Mouse (Mus musculus): ENCODE data around the gene Med19. TPM values are rescaled to one million over a fixed set of nuclear protein-coding genes. Genes with fewer than 3 reads are reported as not detected.
A peak's percentile ranks its signal among the peaks of the same experiment; 100 is the strongest.
"Not testable (repeated sequence)": the region's sequence is repeated elsewhere in the genome, so short reads cannot be mapped to it uniquely, and the experiment has no call there.

Med19 gene
- polyA plus RNA-seq, 1 experiment from 2014 or later: 38.5 TPM

DNA sequence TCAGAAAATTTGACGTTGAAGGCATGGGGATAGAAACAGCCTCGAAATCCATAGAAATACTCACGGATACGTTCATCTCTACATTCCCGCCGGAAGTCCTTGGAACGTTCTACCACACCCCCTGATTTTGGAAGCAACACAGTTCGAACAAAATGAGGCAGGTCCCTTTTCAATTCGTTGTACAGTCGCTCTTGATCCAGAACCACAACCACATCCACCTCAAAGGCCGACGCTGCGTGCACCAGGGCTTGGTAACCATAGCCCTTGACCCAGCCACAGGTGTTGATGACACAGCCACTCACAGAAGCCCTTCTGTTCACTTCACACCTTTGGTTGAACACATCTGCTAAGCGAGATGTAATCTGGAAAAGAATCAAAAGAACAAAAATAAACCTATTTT lies 45.7 kb downstream of the Med19 start:
- no peaks in the 10 kb centered on the region for H3K27me3 ChIP-seq
- no peak overlapping the region for H3K9ac ChIP-seq
- ATAC-seq (ENCODE audit: insufficient number of reproducible peaks, insufficient read depth, low FRiP score, low TSS enrichment, low read depth): no peak
- no peak overlapping the region for H3K27ac ChIP-seq
- WGBS: 94% methylated on average over 14 of the region's 14 CpGs
- no peaks in the 10 kb centered on the region for H3K9me3 ChIP-seq
- H3K4me1 ChIP-seq: peaks cover 13% of the 10 kb centered on the region
- peaks cover 29% of the 10 kb centered on the region for H3K36me3 ChIP-seq
- no peak overlapping the region for H3K4me2 ChIP-seq
- no peak overlapping the region for H3K4me3 ChIP-seq

DNA sequence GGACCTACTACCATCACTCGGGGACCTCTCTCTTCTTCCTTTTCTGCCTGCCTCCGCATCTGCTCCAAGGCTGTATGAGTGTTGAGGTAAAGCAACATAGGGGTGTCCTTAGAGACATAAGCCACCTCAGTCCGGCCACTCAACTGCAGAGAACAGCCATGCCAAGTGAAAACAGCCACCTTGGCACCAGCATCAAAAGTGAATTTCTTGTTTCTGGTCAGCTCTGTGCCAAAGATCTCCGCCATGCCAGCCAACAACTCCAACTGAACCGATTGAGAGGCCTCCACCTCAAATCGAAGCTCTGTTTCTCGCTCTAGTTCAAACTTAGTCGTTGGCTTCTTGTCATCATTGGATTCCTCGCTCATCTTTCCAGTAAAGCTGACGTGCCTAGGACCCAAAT lies 47.6 kb downstream of the Med19 start:
- Histone ChIP-seq H3K27ac (no peak overlapping the region), H3K4me2 (peak overlapping the region; percentile 78), H3K36me3 (peaks cover 29% of the 10 kb centered on the region), H3K27me3 (no peaks in the 10 kb centered on the region), H3K9ac (peak overlapping the region; percentile 27; the same call in 1 of the 2 replicates), H3K4me3 (peak overlapping the region; percentile 63), H3K4me1 (peaks cover 13% of the 10 kb centered on the region), H3K9me3 (no peaks in the 10 kb centered on the region)
- ATAC-seq (ENCODE audit: insufficient number of reproducible peaks, insufficient read depth, low FRiP score, low TSS enrichment, low read depth): no peak
- 90% methylated on average over 10 of the region's 10 CpGs for WGBS

DNA sequence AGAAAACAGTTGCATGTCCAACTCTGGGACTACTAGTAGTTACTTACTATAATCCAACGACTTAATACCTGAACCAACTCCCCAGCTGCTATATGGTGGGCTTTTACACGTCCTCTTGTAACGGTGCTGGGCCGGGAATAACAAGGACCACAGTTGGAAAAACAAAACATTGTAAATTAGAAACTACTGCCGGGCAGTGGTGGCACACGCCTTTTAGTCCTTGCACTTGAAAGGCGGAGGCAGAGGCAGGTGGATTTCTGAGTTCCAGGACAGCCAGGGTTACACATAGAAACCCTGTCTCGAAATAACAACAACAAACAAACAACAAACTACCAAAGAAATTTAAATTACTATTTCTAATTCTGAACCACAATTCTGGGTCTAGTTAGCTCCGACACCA lies 48.5 kb downstream of the Med19 start:
- Histone ChIP-seq H3K4me1 (peaks cover 13% of the 10 kb centered on the region), H3K27ac (no peak overlapping the region; the same call in 1 of the 2 replicates), H3K9me3 (no peaks in the 10 kb centered on the region), H3K27me3 (no peaks in the 10 kb centered on the region), H3K4me3 (peak overlapping the region; percentile 63), H3K4me2 (peak overlapping the region; percentile 78), H3K9ac (peak overlapping the region; percentile 73), H3K36me3 (peaks cover 23% of the 10 kb centered on the region)
- 4% methylated on average over 9 of the region's 9 CpGs for WGBS
- ATAC-seq (ENCODE audit: insufficient number of reproducible peaks, insufficient read depth, low FRiP score, low TSS enrichment, low read depth): no peak

DNA sequence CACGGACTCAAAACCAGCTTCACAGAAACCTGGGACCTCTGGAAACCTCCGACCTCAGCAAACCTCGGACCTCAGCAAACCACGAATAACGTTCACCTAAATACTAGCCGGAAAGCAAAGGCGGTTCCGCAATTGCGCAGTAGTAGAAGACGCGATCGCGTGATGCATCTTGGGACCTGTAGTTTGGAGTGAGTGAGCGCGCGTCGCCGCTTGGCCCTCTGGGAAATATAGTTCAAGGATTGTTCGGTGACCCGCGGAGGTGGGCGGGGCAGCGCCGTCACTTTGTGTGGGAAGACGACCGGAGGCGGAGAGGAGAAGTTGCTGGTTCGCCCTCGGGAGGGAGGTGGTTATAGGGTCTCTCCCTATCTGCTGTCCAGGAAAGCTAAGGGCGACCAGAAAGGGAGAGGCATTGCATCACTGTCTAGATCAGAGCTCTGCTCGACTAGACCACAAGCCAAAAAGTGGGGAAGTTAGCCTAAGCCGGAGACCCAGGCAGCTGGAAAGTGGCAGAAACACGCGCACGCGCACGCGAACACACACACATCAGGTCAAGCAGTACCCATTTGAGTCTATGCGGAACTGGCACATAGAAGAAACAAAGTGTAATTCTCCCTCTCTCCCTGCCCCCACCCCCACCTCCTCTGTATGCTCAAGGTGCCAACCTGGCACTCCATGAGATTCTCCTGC lies 49.1 kb downstream of the Med19 start, which contains the start of gene Clp1:
Clp1 (minus strand) TSS at position 179 of the 687 bp plus-strand sequence.
- Histone ChIP-seq H3K9me3 (no peaks in the 10 kb centered on the region), H3K4me1 (peaks cover 13% of the 10 kb centered on the region), H3K27ac (peak within 1 kb of the TSS; percentile 84), H3K36me3 (peaks cover 22% of the 10 kb centered on the region), H3K4me2 (peak within 1 kb of the TSS; percentile 78), H3K4me3 (peak within 1 kb of the TSS; percentile 63), H3K27me3 (no peaks in the 10 kb centered on the region), H3K9ac (peak within 1 kb of the TSS; percentile 73)
- peak; percentile 95 for ATAC-seq (ENCODE audit: insufficient number of reproducible peaks, insufficient read depth, low FRiP score, low TSS enrichment, low read depth)
- WGBS: under 1% methylated on average over 39 of the region's 39 CpGs

DNA sequence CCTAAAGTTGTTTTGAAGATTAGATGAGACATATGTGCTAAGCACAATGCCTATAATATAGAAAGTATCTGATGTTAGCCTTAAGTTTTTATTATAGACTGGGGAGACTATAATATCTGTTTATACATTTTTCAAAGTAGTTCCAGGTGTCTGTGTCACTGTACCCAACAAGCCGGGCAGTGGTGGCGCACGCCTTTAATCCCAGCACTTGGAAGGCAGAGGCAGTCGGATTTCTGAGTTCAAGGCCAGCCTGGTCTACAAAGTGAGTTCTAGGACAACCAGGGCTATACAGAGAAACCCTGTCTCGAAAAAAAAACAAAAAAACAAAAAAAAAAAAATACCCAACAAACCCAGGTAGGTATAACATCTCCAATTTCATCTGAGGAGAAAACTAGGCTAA lies 50.0 kb downstream of the Med19 start:
- not testable (repeated sequence) for ATAC-seq (ENCODE audit: insufficient number of reproducible peaks, insufficient read depth, low FRiP score, low TSS enrichment, low read depth); H3K27me3 ChIP-seq; H3K9ac ChIP-seq; H3K4me3 ChIP-seq; H3K9me3 ChIP-seq; H3K4me2 ChIP-seq; H3K27ac ChIP-seq
- 77% methylated on average over 5 of the region's 5 CpGs for WGBS
- Histone ChIP-seq H3K36me3 (peaks cover 19% of the 10 kb centered on the region), H3K4me1 (peaks cover 13% of the 10 kb centered on the region)

DNA sequence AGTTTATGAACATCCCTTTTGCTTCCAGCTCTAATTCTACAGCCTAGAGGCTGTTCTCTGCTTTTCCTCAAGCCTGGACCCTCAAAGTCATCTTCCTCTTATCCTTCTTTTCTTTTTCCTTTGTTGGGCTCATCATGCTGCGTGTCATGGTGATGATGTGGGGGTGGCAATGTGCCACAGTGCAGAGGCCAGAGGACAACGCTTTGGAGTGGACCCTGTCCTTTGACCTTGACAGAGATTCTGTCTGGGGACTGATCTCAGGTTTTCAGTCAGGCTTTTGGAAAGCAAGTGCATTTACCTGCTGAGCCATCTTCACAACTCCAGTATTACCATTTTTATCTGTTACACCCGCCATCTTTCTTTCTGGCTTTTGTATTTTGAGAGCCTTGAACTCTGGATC lies 53.0 kb downstream of the Med19 start:
- no peak overlapping the region for H3K4me3 ChIP-seq
- no peak overlapping the region for H3K9ac ChIP-seq
- H3K4me1 ChIP-seq: peaks cover 34% of the 10 kb centered on the region
- ATAC-seq (ENCODE audit: insufficient number of reproducible peaks, insufficient read depth, low FRiP score, low TSS enrichment, low read depth): no peak
- H3K27me3 ChIP-seq: no peaks in the 10 kb centered on the region
- no peak overlapping the region for H3K4me2 ChIP-seq
- H3K9me3 ChIP-seq: no peaks in the 10 kb centered on the region
- 88% methylated on average over 3 of the region's 3 CpGs for WGBS
- no peak overlapping the region for H3K27ac ChIP-seq
- H3K36me3 ChIP-seq: no peaks in the 10 kb centered on the region

DNA sequence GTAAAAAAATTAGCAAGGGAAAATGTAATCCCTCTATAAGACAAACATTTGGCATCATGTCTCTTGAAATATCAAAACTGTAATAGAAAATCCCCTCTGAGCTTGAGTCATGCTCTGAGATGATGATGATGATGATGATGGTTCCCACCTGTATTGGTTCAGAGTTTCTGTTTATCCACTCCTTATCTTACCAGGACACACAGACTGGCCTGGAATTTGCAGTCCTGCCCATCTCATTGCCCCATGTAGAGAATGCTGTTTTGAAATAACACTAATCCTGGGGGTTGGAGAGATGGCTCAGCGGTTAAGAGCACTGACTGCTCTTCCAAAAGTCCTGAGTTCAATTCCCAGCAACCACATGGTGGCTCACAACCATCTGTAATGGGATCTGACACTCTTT lies 54.2 kb downstream of the Med19 start:
- Histone ChIP-seq H3K36me3 (no peaks in the 10 kb centered on the region), H3K27me3 (peaks cover 2% of the 10 kb centered on the region; the same call in 1 of the 2 replicates), H3K9me3 (no peaks in the 10 kb centered on the region), H3K9ac (no peak overlapping the region), H3K4me1 (peaks cover 42% of the 10 kb centered on the region), H3K4me3 (no peak overlapping the region), H3K4me2 (no peak overlapping the region), H3K27ac (no peak overlapping the region)
- no peak for ATAC-seq (ENCODE audit: insufficient number of reproducible peaks, insufficient read depth, low FRiP score, low TSS enrichment, low read depth)
- 86% methylated on average over 1 of the region's 1 CpGs for WGBS

DNA sequence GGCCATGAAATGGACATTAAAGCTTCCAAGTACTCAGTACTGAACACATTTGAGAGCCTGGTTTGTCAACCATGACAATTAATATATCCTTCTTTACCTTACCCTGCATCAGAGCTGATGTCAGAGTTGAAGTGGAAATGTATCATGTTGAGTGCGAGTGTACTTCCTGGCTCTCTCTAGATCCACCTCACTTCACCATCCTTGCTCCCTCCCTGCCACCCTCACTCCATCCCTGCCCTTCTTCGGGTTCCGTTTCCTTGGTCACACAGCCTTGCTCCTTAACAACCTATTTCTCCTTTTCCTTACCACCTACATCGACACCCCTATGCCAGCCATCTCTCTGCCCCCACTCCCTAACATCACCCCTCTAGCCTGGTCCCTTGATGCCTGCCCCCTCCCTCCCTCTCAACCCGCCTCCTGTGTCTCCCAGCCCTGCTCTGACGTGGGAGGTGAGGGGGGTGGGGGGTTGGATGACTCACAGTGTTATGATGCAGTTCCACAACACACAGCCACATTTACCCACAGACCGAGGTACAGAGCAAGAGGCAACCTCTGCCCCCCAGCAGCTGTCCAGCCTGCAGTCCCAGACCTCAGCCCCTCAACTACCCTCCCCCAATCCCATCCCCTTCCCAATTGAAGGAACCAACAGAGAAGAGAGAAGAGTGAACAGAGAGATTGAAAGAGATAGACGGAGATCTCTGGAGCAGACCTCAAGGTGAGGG lies 55.5 kb downstream of the Med19 start, which contains the start of gene Ypel4:
Ypel4 (plus strand) TSS at position 480 of the 722 bp plus-strand sequence.
- Histone ChIP-seq H3K4me2 (peak within 1 kb of the TSS; percentile 75), H3K27me3 (peaks cover 2% of the 10 kb centered on the region; the same call in 1 of the 2 replicates), H3K9me3 (no peaks in the 10 kb centered on the region), H3K36me3 (no peaks in the 10 kb centered on the region), H3K9ac (peak within 1 kb of the TSS; percentile 72), H3K27ac (peak within 1 kb of the TSS; percentile 55), H3K4me3 (peak within 1 kb of the TSS; percentile 50), H3K4me1 (peaks cover 55% of the 10 kb centered on the region)
- WGBS: 2% methylated on average over 8 of the region's 8 CpGs
- ATAC-seq (ENCODE audit: insufficient number of reproducible peaks, insufficient read depth, low FRiP score, low TSS enrichment, low read depth): peak; percentile 69

DNA sequence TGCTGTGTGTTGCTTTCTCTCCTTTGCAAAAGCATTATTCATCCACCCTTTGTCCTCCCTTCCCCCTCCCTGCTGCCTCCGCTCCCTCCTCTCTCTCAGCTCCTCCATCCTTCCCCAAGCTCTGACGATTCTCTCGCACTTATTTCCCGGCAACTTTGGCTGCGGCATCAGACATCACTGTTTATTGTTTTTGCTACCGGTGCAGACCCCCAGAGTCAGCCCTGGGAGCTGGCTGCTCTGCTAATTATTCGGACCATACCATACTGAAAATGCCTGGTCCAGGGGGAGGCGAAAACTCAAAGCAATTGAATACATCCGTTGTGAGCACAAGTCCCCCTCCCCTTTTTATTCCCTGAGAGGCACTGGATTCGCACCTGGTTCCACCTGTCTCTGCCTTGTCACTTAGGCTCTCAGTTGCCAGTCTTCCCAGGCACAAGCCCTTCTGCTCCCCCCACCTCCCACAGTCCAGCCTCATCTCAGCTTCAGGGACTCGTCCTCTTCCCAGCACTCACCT lies 56.2 kb downstream of the Med19 start:
- Histone ChIP-seq H3K27ac (peak overlapping the region; percentile 55), H3K36me3 (no peaks in the 10 kb centered on the region), H3K4me1 (peaks cover 62% of the 10 kb centered on the region), H3K4me3 (peak overlapping the region; percentile 50), H3K4me2 (peak overlapping the region; percentile 75), H3K27me3 (peaks cover 2% of the 10 kb centered on the region; the same call in 1 of the 2 replicates), H3K9me3 (no peaks in the 10 kb centered on the region), H3K9ac (peak overlapping the region; percentile 72)
- WGBS: 2% methylated on average over 11 of the region's 11 CpGs
- no peak for ATAC-seq (ENCODE audit: insufficient number of reproducible peaks, insufficient read depth, low FRiP score, low TSS enrichment, low read depth)

DNA sequence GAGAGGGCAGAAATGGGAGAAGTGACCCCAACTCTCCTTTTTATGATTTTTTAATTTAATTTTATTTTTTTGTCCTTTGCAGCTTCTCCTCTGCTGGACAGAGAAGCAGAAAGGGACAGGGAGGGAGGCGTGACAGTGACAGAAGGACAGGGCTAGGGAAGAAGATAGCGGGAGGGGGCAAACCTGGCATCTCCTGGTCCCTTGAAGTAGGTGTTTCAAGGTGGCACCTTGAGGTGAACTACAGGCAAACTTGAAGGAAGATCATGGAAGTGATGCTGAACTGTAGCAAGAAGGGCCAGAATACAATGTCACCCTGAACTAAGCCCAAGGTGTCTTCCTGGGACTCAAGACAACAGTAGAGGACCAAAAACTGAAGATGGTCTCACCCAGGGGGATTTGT lies 56.7 kb downstream of the Med19 start:
- 0 out of 2 replicates have a peak, but pooled peaks cover under 1% of the 10 kb centered on the region for H3K36me3 ChIP-seq
- ATAC-seq (ENCODE audit: insufficient number of reproducible peaks, insufficient read depth, low FRiP score, low TSS enrichment, low read depth): no peak
- H3K4me2 ChIP-seq: peak overlapping the region; percentile 75
- no peaks in the 10 kb centered on the region for H3K9me3 ChIP-seq
- WGBS: 3% methylated on average over 2 of the region's 2 CpGs
- H3K4me1 ChIP-seq: peaks cover 67% of the 10 kb centered on the region
- H3K4me3 ChIP-seq: peak overlapping the region; percentile 50
- no peak overlapping the region for H3K27ac ChIP-seq
- H3K9ac ChIP-seq: peak overlapping the region; percentile 72
- H3K27me3 ChIP-seq: peaks cover 2% of the 10 kb centered on the region; the same call in 1 of the 2 replicates

DNA sequence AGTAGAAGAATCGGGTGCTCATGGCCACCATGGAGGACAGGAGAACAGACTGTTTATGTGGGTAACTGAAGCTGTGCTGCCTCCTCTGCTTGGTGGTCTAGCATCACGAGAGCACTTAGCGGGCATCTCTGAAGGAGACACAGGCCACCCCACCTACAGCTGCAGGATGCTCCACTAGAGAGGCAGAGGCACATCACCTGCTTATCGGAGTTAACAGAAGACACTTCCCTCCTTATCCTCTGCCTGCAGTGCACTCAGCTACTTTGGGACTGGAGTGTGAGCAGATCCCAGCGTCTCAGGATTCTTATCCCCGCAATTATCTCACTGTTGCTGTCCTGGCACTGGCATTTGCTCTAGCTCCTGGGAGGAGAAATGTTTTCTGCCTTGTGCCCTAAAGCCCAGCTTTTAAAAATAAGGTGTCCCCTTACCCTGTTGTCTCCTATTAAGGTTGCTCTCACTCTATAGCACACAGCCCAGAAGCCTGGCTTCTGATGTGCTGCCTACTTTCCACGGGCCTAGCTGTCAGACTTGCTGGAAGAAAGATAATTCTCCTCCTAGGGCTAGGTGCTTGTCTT lies 57.2 kb downstream of the Med19 start:
- H3K36me3 ChIP-seq: peaks cover 5% of the 10 kb centered on the region; the same call in 1 of the 2 replicates
- no peaks in the 10 kb centered on the region for H3K9me3 ChIP-seq
- peaks cover 72% of the 10 kb centered on the region for H3K4me1 ChIP-seq
- WGBS: 18% methylated on average over 7 of the region's 7 CpGs
- peak overlapping the region; percentile 75 for H3K4me2 ChIP-seq
- H3K27ac ChIP-seq: peak overlapping the region; percentile 1; the same call in 1 of the 2 replicates
- H3K4me3 ChIP-seq: peak overlapping the region; percentile 50
- ATAC-seq (ENCODE audit: insufficient number of reproducible peaks, insufficient read depth, low FRiP score, low TSS enrichment, low read depth): no peak
- peak overlapping the region; percentile 72 for H3K9ac ChIP-seq
- peaks cover 2% of the 10 kb centered on the region; the same call in 1 of the 2 replicates for H3K27me3 ChIP-seq
